Mouse (Mus musculus): ENCODE results near the gene Hs3st3b1.

DNA sequence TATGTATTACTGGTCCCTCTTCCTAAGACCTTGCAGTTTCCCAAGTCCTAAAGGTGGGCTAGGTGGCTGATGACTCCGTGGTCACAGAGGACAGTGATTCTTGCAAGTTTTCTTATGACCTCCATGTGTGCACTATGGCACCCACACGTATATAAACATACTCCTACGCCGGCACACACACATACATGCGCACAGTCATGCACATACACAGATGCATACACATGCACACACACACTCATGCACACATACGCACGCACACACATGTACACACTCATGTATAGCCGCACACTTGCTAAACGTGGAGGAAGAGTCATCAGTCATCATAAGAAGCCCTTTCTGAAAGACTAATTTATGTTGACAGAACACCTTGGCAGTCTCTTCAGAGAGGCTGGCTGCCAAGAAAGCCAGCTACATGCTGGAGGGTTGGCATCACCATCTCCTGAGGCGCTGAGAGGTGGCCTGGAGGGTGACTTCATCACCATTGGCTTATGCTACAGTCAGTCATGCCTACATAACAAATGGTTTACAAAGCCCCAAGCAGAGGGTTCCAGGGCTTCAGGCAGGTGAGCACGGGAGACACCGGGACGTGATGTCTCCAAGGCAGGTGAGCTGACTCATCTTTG lies 21.3 kb upstream of the Hs3st3b1 start:
- TF ChIP-seq CTCF (IDR thresholded peaks at IDR 0.05; ENCODE audit: insufficient read depth, low read length) (no peak), POLR2A (IDR thresholded peaks at IDR 0.05; ENCODE audit: borderline replicate concordance, extremely low read depth, low read depth, low read length) (no peak)

All from lung, adult 2 months (tissue).